Mouse (Mus musculus) neural tube, embryonic 10.5 days (tissue): ENCODE measurements around the gene Dhx36.

Source experiments
- DNase-seq: peaks from one replicate; pipeline ENCODE4 v3.0.0-alpha.2; 2017; ENCODE audit warnings: low spot score; ENCODE audit errors: extremely low spot score

The Dhx36 gene

GRCm38 (mm10) chr3:62506488-62507205 is at the start of gene Dhx36:
TSS of gene Dhx36 (minus strand) at chr3:62507004.
- peak; percentile 97 for DNase-seq

DNA sequence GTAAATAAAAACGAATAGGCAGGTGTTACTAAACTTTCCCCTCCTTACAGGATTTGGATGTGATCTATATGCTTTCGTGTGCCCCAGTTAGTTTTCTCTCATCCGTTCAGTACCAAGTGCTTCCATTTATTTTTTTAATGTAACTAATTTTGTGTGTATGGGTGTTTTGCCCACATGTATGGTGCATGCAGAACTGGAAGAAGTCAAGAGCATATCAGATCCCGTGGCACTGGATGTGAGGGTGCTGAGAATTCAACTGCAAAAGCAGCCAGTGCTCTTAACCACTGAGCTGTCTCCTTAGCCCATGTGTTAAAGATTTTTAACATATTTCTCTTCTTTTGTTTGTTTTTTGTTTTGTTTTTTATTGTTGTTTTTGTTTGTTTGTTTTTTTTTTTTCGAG is 20.8 kb upstream of the Dhx36 start:
- DNase-seq = no peak

GRCm38 (mm10) chr3:62527160-62527559 is 20.4 kb upstream of the Dhx36 start:
- DNase-seq = no peak

GRCm38 (mm10) chr3:62507206-62507647 is 423 bp upstream of the Dhx36 start:
- no peak for DNase-seq

GRCm38 (mm10) chr3:62505166-62505900 is 1.5 kb downstream of the Dhx36 start:
- DNase-seq = no peak

- DNase-seq = no peak
These were observed 7.5 kb downstream of the Dhx36 start for GRCm38 (mm10) chr3:62499327-62499726.

- DNase-seq = no peak
These were observed 14.2 kb downstream of the Dhx36 start for GRCm38 (mm10) chr3:62492568-62492967.

DNA sequence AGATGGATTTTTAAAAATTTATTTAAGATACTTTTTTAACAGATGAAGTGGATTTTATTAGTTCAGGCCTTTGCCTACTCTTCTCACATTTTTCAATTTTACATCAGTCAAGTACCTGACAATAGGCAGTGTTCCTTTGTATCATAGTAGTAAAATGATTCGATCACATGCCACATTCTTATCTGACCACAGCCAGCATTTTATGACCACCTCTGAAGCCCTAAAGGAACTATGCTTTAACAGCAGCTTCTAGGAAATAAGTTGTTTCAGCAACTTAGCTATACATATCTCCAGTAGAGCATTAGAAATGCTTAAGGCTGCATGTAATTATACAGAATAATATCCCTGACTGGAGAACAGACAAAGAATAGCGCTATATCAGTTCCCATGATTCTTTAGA is 22.5 kb downstream of the Dhx36 start:
- DNase-seq = no peak

- no peak for DNase-seq
These were observed 36.6 kb downstream of the Dhx36 start for GRCm38 (mm10) chr3:62470179-62470578.

GRCm38 (mm10) chr3:62464276-62464675 is 42.5 kb downstream of the Dhx36 start:
- DNase-seq = no peak

DNA sequence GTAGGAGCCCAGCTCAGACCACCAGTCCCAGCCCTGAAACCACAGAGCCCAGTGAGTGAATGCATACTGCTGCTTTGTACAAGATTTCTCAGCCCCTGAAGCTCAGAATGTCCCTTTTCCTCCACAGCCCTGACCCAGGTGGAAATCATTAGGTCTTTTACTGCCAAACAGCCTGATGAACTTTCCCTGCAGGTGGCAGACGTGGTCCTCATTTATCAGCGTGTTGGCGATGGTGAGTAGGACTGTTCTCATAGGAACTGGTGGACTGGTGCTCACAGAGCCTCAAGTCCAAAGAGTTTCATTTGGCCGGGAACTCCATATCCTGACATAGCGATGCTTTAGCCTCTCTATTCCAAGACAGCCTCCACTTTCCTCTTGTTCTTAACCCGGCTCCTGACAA is 47.3 kb downstream of the Dhx36 start:
- no peak for DNase-seq

GRCm38 (mm10) chr3:62458284-62459013 is 48.4 kb downstream of the Dhx36 start:
- DNase-seq = peak; percentile 65

DNA sequence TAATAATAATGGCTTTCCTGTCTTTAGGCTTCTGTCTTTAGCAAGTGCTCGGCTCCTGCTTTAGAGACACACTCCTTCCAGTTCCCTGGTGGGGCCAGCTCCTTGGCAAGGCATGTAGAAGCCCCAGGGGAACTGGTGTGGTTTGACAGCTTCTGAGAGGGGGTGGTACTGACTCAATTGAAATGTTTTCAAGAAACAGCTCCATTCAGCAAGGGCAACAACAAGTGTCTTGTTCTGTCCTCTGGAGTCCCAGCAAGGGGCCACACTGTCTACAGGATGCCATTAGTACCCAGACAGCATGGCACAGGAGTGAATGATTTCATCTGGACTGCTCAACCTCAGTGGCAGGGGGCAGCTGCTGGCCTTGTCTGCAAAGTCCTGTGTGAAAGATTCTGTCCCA is 51.0 kb downstream of the Dhx36 start:
- no peak for DNase-seq

- DNase-seq = no peak
These were observed 52.7 kb downstream of the Dhx36 start for GRCm38 (mm10) chr3:62454096-62454495.

DNA sequence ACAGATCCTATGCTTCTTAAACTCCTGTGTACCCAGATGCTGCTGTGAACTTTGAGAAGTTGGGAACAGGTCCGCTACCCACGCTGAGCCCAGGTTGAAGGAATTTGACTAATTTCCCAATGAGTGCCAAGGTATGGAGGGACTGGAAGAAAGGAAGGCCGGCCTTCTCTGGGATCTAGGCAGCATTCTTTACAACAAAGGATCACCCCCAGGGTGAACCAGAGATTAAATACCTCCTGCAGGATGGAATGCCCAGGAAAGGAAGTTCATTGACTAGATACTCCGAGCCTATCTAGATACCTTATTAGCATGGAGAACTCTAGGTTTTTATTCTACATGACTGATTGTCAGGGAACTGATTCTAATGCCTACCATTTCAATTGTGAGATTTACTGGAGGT is 53.8 kb downstream of the Dhx36 start:
- no peak for DNase-seq

DNA sequence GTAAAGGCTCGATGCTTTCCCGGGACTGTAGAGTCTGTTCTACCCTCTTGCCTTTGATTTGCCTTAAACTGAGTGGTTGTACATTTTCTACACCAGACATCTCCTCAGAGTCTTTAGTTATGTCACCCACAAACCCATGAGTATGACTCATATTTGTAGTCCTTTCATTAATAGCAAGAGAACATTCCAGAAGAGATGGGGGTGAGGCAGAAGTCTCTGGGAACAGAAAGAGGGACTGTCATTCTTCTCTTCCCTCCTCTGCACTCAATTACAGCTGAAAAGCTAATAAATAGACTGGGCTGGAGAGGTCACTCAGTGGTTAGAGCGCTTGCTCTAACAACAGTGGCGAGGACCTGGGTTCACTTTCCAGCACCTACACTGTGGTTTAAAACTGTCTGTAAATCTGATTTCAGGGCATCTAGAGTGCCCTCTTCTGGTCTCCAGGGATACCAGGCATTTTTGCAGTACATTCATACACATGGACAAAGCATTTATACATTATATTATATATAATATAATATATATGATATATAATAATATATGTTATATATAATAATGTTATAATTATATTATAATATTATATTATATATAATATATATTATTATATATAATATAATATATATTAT is 56.8 kb downstream of the Dhx36 start:
- no peak for DNase-seq

DNA sequence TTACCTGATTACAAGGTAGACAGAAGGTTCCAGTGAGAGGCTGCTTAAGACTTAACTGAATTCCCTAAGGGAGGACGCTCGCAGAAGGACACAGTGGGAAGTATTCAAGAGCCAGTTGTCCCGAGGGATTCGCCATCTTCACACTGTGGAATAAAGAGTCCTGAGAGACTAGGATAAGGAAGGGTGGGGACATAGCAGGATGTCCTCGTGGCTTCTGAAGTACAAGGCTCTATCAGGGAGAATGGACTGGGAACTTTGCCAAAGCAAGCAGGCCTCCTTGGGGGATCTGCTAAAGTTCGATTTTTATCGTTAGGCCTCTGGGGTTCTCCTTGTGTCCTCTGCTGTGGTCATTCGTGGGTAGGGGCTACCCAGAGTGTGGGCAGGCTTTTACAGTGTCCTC is 59.7 kb downstream of the Dhx36 start:
- no peak for DNase-seq

- DNase-seq = no peak
These were observed 60.5 kb downstream of the Dhx36 start for GRCm38 (mm10) chr3:62446271-62446670.

DNA sequence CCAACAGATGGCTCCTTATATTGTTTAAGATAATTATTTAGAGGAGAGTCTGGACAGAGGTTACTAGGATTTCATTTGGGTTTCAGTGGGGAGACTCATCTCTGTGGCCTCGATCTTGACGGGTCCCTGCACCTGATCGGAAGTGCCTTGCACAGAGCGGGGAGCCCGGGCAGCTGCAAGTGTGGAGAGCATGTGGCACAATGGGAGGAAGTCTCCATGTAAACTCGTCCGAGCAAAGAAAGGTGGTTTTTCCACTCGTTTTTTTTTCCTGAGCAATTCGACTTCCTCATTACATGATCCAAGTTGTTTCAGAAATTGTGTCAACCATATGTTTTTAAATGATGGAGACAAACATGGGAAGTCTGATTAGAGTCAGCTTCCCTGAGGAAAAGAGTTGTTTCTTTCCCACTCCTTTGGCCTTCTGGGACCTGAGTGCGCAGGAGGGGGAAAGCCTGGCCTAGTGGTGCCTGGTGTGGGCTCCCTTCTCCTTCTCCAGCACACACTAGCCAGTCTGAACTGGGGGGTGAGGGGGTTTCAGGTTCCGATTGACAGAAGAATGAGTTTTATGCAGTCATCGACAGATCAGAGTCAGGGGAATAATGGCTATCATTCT is 63.1 kb downstream of the Dhx36 start:
- no peak for DNase-seq

GRCm38 (mm10) chr3:62440431-62440969 is 66.3 kb downstream of the Dhx36 start:
- DNase-seq = no peak

- no peak for DNase-seq
These were observed 70.9 kb downstream of the Dhx36 start for GRCm38 (mm10) chr3:62435923-62436322.
